Mouse (Mus musculus): ENCODE data around the gene Cavin3.

DNA sequence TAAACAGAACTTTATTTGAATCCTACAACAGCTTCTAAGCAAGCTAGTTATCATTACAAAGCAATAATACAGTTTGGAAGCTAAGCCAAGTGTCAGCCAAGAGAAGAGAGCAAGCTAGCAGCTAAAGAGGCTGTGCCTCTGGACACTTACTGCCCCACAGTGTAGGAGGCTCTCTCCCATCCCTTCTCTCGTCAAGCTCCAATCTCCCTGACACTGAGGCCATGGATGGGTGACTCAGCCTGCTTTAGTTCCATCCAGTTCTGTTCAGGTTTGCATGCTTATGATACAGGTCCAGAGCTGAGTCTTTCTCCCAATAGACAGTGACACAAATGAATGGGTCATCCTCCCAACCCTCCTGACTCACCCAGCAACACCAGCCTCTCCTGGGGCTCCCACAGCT lies 50.0 kb downstream of the Cavin3 start:
- TF ChIP-seq GATA1 (IDR thresholded peaks at IDR 0.05; ENCODE audit: low read length) (no peak), TAL1 (IDR thresholded peaks at IDR 0.05; ENCODE audit: low read length) (no peak)

Data from erythroblast, embryonic 14.5 days (primary cell).